Mouse (Mus musculus) cerebellum, adult 8-10 months (tissue): Measurements from ENCODE around the gene Fabp7.

Experiments used
- DNase-seq: peaks from one replicate; pipeline ENCODE4 v3.0.0; 2022

Gene Fabp7

GRCm38 (mm10) chr10:57807754-57808153, 23.1 kb downstream of the Fabp7 start:
- no peak for DNase-seq

GRCm38 (mm10) chr10:57812161-57812856, 27.6 kb downstream of the Fabp7 start:
- no peak for DNase-seq

GRCm38 (mm10) chr10:57814295-57814694, 29.6 kb downstream of the Fabp7 start:
- DNase-seq = no peak

GRCm38 (mm10) chr10:57815869-57816268, 31.2 kb downstream of the Fabp7 start:
- DNase-seq = no peak

- no peak for DNase-seq
Measured at GRCm38 (mm10) chr10:57819209-57819608, 34.5 kb downstream of the Fabp7 start.

- peak; percentile 3 for DNase-seq
Measured at GRCm38 (mm10) chr10:57822473-57822872, 37.8 kb downstream of the Fabp7 start.

GRCm38 (mm10) chr10:57828649-57829048, 44.0 kb downstream of the Fabp7 start:
- DNase-seq = no peak

- no peak for DNase-seq
Measured at GRCm38 (mm10) chr10:57829621-57830020, 44.9 kb downstream of the Fabp7 start.

- no peak for DNase-seq
Measured at GRCm38 (mm10) chr10:57835094-57835493, 50.4 kb downstream of the Fabp7 start.

- DNase-seq = no peak
Measured at GRCm38 (mm10) chr10:57835982-57836381, 51.3 kb downstream of the Fabp7 start.
